Mouse (Mus musculus) lung, embryonic 16.5 days (tissue): ENCODE results near the gene Matk. TPM values are rescaled to one million over a fixed set of nuclear protein-coding genes. Genes with fewer than 3 reads are reported as not detected.
A peak's percentile ranks its signal among the peaks of the same experiment; 100 is the strongest.

Source experiments
- ATAC-seq: fragments of 200-750 bp; cut with Nextera tagmentation; 2 replicates; pipeline ENCODE4 v1.8.0; 2017; ENCODE audit warnings: low read depth, mild to moderate bottlenecking, moderate library complexity
- H3K27ac ChIP-seq: fragments of 300-500 bp; sonication (generic); 2 replicates; pipeline ENCODE4 v1.5.1; 2014; ENCODE audit warnings: mild to moderate bottlenecking, control low read depth, low read length
- H3K27me3 ChIP-seq: fragments of 300-500 bp; sonication (generic); 2 replicates; pipeline ENCODE4 v1.6.1; 2014; ENCODE audit warnings: low read depth, low read length, mixed read lengths; ENCODE audit not compliant: control insufficient read depth, insufficient read depth
- H3K36me3 ChIP-seq: fragments of 300-500 bp; sonication (generic); 2 replicates; pipeline ENCODE4 v1.6.1; 2014; ENCODE audit warnings: low read length; ENCODE audit not compliant: control insufficient read depth, insufficient read depth
- H3K4me1 ChIP-seq: fragments of 300-500 bp; sonication (generic); replicated peaks from 2 replicates; pipeline ENCODE4 v1.6.1; 2014; ENCODE audit warnings: low read length, mixed read lengths; ENCODE audit not compliant: control insufficient read depth, insufficient read depth
- H3K4me2 ChIP-seq: fragments of 300-500 bp; sonication (generic); 2 replicates; pipeline ENCODE4 v1.6.1; 2014; ENCODE audit warnings: low read depth, low read length, control low read depth
- H3K4me3 ChIP-seq: fragments of 300-500 bp; sonication (generic); 2 replicates; pipeline ENCODE4 v1.5.1; 2014; ENCODE audit warnings: mild to moderate bottlenecking, low read length, control low read depth
- H3K9ac ChIP-seq: fragments of 300-500 bp; sonication (generic); 2 replicates; pipeline ENCODE4 v1.6.1; 2014; ENCODE audit warnings: low read length, control low read depth
- H3K9me3 ChIP-seq: fragments of 300-500 bp; sonication (generic); 2 replicates; pipeline ENCODE4 v1.6.1; 2016; ENCODE audit warnings: low read length; ENCODE audit not compliant: control insufficient read depth
- WGBS: fragments of 180-500 bp; shearing (Covaris S2); extraction: QIAGEN DNeasy Blood & Tissue Kit; methylation state at CpG from one replicate; pipeline ENCODE4 v1.1.7; 2014; 5-methylcytosine and 5-hydroxymethylcytosine counted together
- microRNA-seq: library from miRNA; unstranded; fragments of <30 nt; microRNA quantifications from one replicate; pipeline ENCODE4, GENCODE M21; 2016
- polyA plus RNA-seq: library from polyadenylated mRNA; unstranded; fragments of >200 nt; fragmentation: Nextera tagmentation; extraction: Ambion mirVana; gene quantifications from 2 replicates; pipeline ENCODE4 v1.2.1, GENCODE M21; 2015

The Matk gene
- polyA plus RNA-seq, 1 experiment from 2014 or later: 2.9 TPM

- peaks cover 29% of the 10 kb centered on the region for H3K4me1 ChIP-seq
- peaks cover 26% of the 10 kb centered on the region for H3K36me3 ChIP-seq
- H3K9ac ChIP-seq: no peak overlapping the region; the same call in 1 of the 2 replicates
- WGBS: 62% methylated on average over 7 of the region's 7 CpGs
- no peaks in the 10 kb centered on the region for H3K9me3 ChIP-seq
- no peak overlapping the region for H3K4me2 ChIP-seq
- no peak overlapping the region; the same call in 1 of the 2 replicates for H3K27ac ChIP-seq
- ATAC-seq: no peak
- no peak overlapping the region for H3K4me3 ChIP-seq
- H3K27me3 ChIP-seq: no peaks in the 10 kb centered on the region
These were observed 51.0 kb downstream of the Matk start for GRCm38 (mm10) chr10:81303761-81304160.

GRCm38 (mm10) chr10:81304597-81305238, 52.0 kb downstream of the Matk start:
- 20% methylated on average over 6 of the region's 9 CpGs for WGBS
- Histone ChIP-seq H3K27ac (no peak overlapping the region), H3K9ac (no peak overlapping the region), H3K4me1 (peaks cover 29% of the 10 kb centered on the region), H3K27me3 (no peaks in the 10 kb centered on the region), H3K36me3 (peaks cover 35% of the 10 kb centered on the region), H3K4me2 (no peak overlapping the region), H3K4me3 (no peak overlapping the region), H3K9me3 (no peaks in the 10 kb centered on the region)
- peak; percentile 18; the same call in 1 of the 2 replicates for ATAC-seq

GRCm38 (mm10) chr10:81305663-81306062, 52.9 kb downstream of the Matk start:
- H3K9me3 ChIP-seq: no peaks in the 10 kb centered on the region
- no peak overlapping the region for H3K4me2 ChIP-seq
- H3K27me3 ChIP-seq: no peaks in the 10 kb centered on the region
- ATAC-seq: no peak
- peaks cover 36% of the 10 kb centered on the region for H3K36me3 ChIP-seq
- H3K9ac ChIP-seq: no peak overlapping the region
- H3K4me1 ChIP-seq: peaks cover 22% of the 10 kb centered on the region
- no peak overlapping the region for H3K4me3 ChIP-seq
- WGBS: 93% methylated on average over 14 of the region's 14 CpGs
- H3K27ac ChIP-seq: no peak overlapping the region

GRCm38 (mm10) chr10:81306173-81306668, 53.5 kb downstream of the Matk start:
- Histone ChIP-seq H3K36me3 (peaks cover 39% of the 10 kb centered on the region), H3K4me1 (peaks cover 18% of the 10 kb centered on the region), H3K27ac (no peak overlapping the region), H3K4me3 (no peak overlapping the region), H3K4me2 (no peak overlapping the region), H3K27me3 (no peaks in the 10 kb centered on the region), H3K9ac (no peak overlapping the region), H3K9me3 (no peaks in the 10 kb centered on the region)
- no peak for ATAC-seq
- WGBS: 81% methylated on average over 12 of the region's 12 CpGs

- Histone ChIP-seq H3K9me3 (no peaks in the 10 kb centered on the region), H3K4me1 (peaks cover 17% of the 10 kb centered on the region), H3K36me3 (peaks cover 46% of the 10 kb centered on the region), H3K27me3 (no peaks in the 10 kb centered on the region), H3K9ac (no peak overlapping the region), H3K27ac (no peak overlapping the region), H3K4me2 (no peak overlapping the region), H3K4me3 (no peak overlapping the region)
- ATAC-seq: no peak
- WGBS: 91% methylated on average over 21 of the region's 21 CpGs
These were observed 54.3 kb downstream of the Matk start for GRCm38 (mm10) chr10:81306837-81307682.

- Histone ChIP-seq H3K9ac (no peak overlapping the region), H3K4me1 (no peaks in the 10 kb centered on the region), H3K4me2 (no peak overlapping the region), H3K9me3 (no peaks in the 10 kb centered on the region), H3K4me3 (no peak overlapping the region), H3K36me3 (peaks cover 66% of the 10 kb centered on the region), H3K27me3 (no peaks in the 10 kb centered on the region), H3K27ac (no peak overlapping the region)
- 81% methylated on average over 5 of the region's 5 CpGs for WGBS
- no peak for ATAC-seq
These were observed 56.8 kb downstream of the Matk start for GRCm38 (mm10) chr10:81309571-81309970.

Small RNAs within 50 kb of the gene (microRNA-seq; reads per million reads assigned to microRNA genes)
- 5.9 reads per million, percentile 19 among the genes with 10 or more reads in this experiment for gene Mir3057

Other genes with a start within 250 kb of the Matk start
- 5.1 and 5.7 TPM in 2 replicates for gene Gng7, start 238.0 kb upstream of the Matk start, polyA plus RNA-seq
- 0.11 and 0.72 TPM in 2 replicates for gene Diras1, start 227.3 kb upstream of the Matk start, polyA plus RNA-seq
- gene Slc39a3, start 215.5 kb upstream of the Matk start, polyA plus RNA-seq: 19.4 and 20.8 TPM in 2 replicates
- 183 and 187 TPM in 2 replicates for gene Sgta, start 192.8 kb upstream of the Matk start, polyA plus RNA-seq
- gene Thop1, start 182.9 kb upstream of the Matk start, polyA plus RNA-seq: 44.2 and 45.0 TPM in 2 replicates
- 0.34 and 1.0 TPM in 2 replicates for gene Creb3l3, start 154.1 kb upstream of the Matk start, polyA plus RNA-seq
- gene Map2k2, start 147.0 kb upstream of the Matk start, polyA plus RNA-seq: 144 and 151 TPM in 2 replicates
- gene Zbtb7a, start 117.7 kb upstream of the Matk start, polyA plus RNA-seq: 31.5 and 31.6 TPM in 2 replicates
- gene Pias4, start 85.0 kb upstream of the Matk start, polyA plus RNA-seq: 35.5 and 41.8 TPM in 2 replicates
- 589 and 620 TPM in 2 replicates for gene Eef2, start 76.3 kb upstream of the Matk start, polyA plus RNA-seq
- 37.5 and 40.5 TPM in 2 replicates for gene Dapk3, start 69.9 kb upstream of the Matk start, polyA plus RNA-seq
- gene 4930442H23Rik, start 69.1 kb upstream of the Matk start, polyA plus RNA-seq: not detected in 2 replicates
- 0.11 and 0.31 TPM in 2 replicates for gene Nmrk2, start 50.9 kb upstream of the Matk start, polyA plus RNA-seq
- 0.36 and 0.39 TPM in 2 replicates for gene Atcay, start 22.1 kb upstream of the Matk start, polyA plus RNA-seq
- 5.0 and 6.0 TPM in 2 replicates for gene Zfr2, start 19.8 kb upstream of the Matk start, polyA plus RNA-seq
- 202 and 210 TPM in 2 replicates for gene Mrpl54, start 14.0 kb downstream of the Matk start, polyA plus RNA-seq
- 61.2 and 69.2 TPM in 2 replicates for gene Apba3, start 14.0 kb downstream of the Matk start, polyA plus RNA-seq
- gene Tjp3, start 38.6 kb downstream of the Matk start, polyA plus RNA-seq: 29.3 and 32.9 TPM in 2 replicates
- 41.0 and 43.1 TPM in 2 replicates for gene Pip5k1c, start 40.0 kb downstream of the Matk start, polyA plus RNA-seq
- gene Cactin, start 68.2 kb downstream of the Matk start, polyA plus RNA-seq: 36.6 and 37.9 TPM in 2 replicates
- gene Tbxa2r, start 75.8 kb downstream of the Matk start, polyA plus RNA-seq: 18.6 and 19.6 TPM in 2 replicates
- 0.05 and 0.10 TPM in 2 replicates for gene Gipc3, start 90.3 kb downstream of the Matk start, polyA plus RNA-seq
- 90.6 and 93.2 TPM in 2 replicates for gene Hmg20b, start 97.5 kb downstream of the Matk start, polyA plus RNA-seq
- gene Mfsd12, start 104.6 kb downstream of the Matk start, polyA plus RNA-seq: 13.7 and 13.9 TPM in 2 replicates
- 2.0 and 2.2 TPM in 2 replicates for gene 4930404N11Rik, start 112.9 kb downstream of the Matk start, polyA plus RNA-seq
- gene Fzr1, start 125.6 kb downstream of the Matk start, polyA plus RNA-seq: 95.4 and 105 TPM in 2 replicates
- 71.4 and 73.1 TPM in 2 replicates for gene Dohh, start 131.5 kb downstream of the Matk start, polyA plus RNA-seq
- gene Gm48551, start 131.5 kb downstream of the Matk start, polyA plus RNA-seq: 3.0 and 3.1 TPM in 2 replicates
- gene Gm48552, start 136.1 kb downstream of the Matk start, polyA plus RNA-seq: 1.2 and 1.7 TPM in 2 replicates
- gene Smim24, start 140.1 kb downstream of the Matk start, polyA plus RNA-seq: 7.9 and 9.0 TPM in 2 replicates
- 92.5 and 106 TPM in 2 replicates for gene Nfic, start 202.7 kb downstream of the Matk start, polyA plus RNA-seq
- gene Celf5, start 229.8 kb downstream of the Matk start, polyA plus RNA-seq: 0.40 and 0.67 TPM in 2 replicates
- 82.9 and 83.6 TPM in 2 replicates for gene Ncln, start 243.5 kb downstream of the Matk start, polyA plus RNA-seq
- 2.8 and 4.1 TPM in 2 replicates for gene S1pr4, start 247.2 kb downstream of the Matk start, polyA plus RNA-seq